Mouse (Mus musculus): ENCODE data around the gene Slc25a29.

Slc25a29 gene

DNA sequence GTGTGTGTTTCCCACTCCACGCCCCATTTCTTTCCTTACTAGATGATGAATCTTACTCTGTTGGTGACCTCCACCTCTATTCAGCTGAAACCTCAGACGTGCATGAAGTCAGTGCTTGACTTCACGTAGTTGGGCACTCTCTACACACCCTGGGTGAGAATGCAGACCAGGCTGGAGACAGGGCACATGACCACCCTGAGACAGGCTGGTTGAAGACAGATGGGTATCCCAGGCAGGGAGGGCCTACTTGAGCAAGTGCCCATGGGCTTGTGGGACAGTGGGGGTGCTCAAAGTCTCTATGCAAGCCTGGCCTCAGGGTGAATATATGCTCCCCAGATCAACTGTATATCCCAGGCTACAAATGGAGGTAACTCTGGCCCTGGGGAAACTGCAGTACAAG, 1.3 kb downstream of the Slc25a29 start:
- no peak for DNase-seq (ENCODE audit: low spot score in 2 of 2)

DNA sequence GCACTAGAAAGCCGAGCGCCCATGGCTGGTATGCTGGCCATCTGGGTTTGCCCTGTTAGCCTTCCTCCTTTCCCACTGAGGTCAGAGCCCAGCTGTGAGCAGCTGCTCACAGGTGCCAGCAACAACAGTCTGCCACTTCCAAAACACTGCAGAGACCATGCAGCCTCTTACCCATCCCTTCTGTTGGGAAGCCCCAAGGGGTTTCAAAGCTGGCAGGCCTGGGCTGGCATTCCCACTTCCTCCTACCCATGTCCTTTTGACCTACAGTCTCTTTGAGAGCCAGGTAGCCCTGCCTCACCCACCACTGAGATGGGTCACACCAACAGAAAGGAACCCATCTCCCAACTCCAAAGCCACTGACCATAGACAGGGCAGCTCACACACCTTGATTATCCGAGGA, 2.3 kb downstream of the Slc25a29 start:
- no peak for DNase-seq (ENCODE audit: low spot score in 2 of 2)

GRCm38 (mm10) chr12:108832851-108833250, 2.8 kb downstream of the Slc25a29 start:
- no peak for DNase-seq (ENCODE audit: low spot score in 2 of 2)

DNA sequence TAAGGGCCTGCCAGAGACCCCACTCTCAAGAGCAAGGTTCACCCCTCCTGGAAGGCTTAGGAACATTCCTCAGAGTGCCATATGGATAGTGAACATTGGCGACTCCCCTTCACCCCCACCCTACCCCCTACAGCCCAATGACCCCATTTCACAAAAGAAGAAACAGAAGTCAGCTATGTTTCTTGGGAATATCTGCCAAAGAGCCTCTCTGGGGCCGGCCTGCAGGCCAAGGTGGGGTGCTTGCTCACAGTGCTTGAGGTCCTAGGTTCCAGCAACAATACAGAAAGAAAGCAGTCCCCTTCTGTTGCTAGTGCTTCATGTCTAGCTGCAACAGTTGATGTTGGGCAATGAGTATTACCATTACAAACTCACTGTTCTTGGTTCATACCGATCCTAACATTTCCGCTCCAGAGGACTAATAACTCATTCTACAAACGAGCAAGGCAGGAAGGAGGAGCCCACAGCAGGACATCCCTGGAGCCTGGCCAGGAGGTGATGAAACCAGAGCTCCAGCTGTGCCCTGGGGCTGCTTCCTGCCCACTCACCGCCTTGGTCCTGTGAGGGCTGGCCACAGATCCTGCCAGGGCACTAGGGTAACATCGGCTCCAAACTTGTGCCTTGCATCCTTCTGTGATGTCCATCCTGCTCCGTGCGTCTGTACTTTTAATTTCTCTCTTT, 3.6 kb downstream of the Slc25a29 start:
- no peak for DNase-seq (ENCODE audit: low spot score in 2 of 2)

- DNase-seq (ENCODE audit: low spot score in 2 of 2), result no peak
Measured at GRCm38 (mm10) chr12:108830358-108830757, 5.3 kb downstream of the Slc25a29 start.

DNA sequence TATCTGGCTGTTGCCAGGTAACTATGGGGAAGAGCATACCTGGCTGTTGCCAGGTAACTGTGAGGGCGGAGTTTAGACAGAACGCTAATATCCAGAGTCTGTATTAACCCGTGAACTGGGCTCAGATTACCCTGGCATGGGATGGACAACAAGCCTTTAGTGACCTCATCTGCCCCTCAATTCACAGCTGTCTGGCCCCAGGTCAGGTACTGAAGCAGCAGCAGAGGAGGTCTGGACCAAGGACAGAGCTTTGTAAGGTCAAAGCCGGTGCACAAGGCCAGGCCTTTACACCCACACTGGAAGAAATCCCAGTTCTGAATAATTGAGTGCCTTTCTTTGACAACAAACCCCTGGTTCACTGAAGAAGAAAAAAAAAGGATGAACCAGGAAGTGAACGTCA, 6.0 kb downstream of the Slc25a29 start:
- no peak for DNase-seq (ENCODE audit: low spot score in 2 of 2)

GRCm38 (mm10) chr12:108827641-108828040, 8.0 kb downstream of the Slc25a29 start:
- DNase-seq (ENCODE audit: low spot score in 2 of 2), result no peak

GRCm38 (mm10) chr12:108826958-108827535, 8.6 kb downstream of the Slc25a29 start:
- DNase-seq (ENCODE audit: low spot score in 2 of 2), result no peak

GRCm38 (mm10) chr12:108826282-108826957, 9.3 kb downstream of the Slc25a29 start:
- no peak for DNase-seq (ENCODE audit: low spot score in 2 of 2)

GRCm38 (mm10) chr12:108825561-108826224, 10.0 kb downstream of the Slc25a29 start:
- no peak for DNase-seq (ENCODE audit: low spot score in 2 of 2)

- no peak for DNase-seq (ENCODE audit: low spot score in 2 of 2)
Measured at GRCm38 (mm10) chr12:108824225-108824874, 11.3 kb downstream of the Slc25a29 start.

GRCm38 (mm10) chr12:108823036-108823435, 12.6 kb downstream of the Slc25a29 start:
- no peak for DNase-seq (ENCODE audit: low spot score in 2 of 2)

DNA sequence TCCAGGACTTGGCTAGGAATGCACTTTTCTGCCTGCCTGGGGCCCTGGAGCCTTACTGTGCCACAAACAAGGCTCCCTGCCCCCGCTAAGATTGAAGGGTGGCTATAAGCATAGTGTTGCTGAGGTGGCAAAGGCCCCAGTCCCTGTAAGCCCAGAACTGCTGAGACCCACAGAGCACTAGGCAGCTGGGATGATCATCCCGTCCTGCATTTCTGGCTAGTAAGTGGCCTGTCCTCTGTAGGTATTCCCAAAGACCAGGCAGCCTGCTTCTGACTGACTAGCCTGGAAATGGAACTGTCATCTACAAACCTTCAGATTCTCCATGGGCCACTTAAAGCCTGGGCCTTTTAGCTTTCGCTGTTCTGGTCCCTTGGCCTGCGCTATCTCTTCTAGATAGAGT, 15.2 kb downstream of the Slc25a29 start:
- DNase-seq (ENCODE audit: low spot score in 2 of 2), result no peak

- DNase-seq (ENCODE audit: low spot score in 2 of 2), result no peak
Measured at GRCm38 (mm10) chr12:108816569-108816968, 19.1 kb downstream of the Slc25a29 start.

GRCm38 (mm10) chr12:108814470-108814869, 21.2 kb downstream of the Slc25a29 start:
- DNase-seq (ENCODE audit: low spot score in 2 of 2), result no peak

DNA sequence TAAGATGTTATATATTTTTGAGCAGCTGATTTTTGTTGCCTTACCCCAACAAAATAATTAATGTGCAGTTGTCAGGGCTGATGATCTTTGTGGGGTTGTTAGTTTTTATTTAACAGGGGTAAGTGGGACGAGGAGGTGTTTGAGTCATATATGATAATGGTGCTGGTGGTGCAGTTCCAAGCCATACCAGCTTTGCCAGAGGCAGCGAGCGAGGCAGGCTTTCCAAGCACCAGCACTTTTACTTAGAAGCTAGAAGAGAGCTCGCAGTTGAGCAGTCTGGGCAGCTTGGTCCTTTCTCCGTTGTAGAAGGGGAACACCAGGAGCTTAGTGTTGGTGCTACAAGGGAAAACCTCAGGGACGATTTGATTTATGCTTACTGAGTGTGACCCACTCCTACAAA, 23.2 kb downstream of the Slc25a29 start:
- DNase-seq (ENCODE audit: low spot score in 2 of 2), result no peak

- DNase-seq (ENCODE audit: low spot score in 2 of 2), result no peak
Measured at GRCm38 (mm10) chr12:108811133-108811532, 24.6 kb downstream of the Slc25a29 start.

DNA sequence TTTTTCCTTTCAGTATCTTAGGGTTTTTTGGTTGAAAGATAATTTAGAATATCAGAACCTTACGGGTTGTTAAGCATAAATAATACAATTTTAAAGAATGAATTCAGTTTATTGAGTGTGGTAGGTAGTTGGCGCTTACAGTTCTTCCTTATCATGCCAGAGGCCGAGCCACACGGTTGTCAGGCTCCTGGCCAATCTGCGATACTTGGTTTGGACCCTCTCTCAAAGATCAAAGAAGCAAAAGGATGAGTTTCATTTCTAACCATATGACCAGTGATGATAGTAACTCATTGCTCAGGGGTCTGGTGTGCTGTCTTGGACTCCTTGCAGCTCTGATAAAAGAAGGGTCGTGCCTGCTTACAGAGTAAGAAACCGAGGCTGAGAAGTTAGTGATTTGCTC, 25.4 kb downstream of the Slc25a29 start:
- no peak for DNase-seq (ENCODE audit: low spot score in 2 of 2)

DNA sequence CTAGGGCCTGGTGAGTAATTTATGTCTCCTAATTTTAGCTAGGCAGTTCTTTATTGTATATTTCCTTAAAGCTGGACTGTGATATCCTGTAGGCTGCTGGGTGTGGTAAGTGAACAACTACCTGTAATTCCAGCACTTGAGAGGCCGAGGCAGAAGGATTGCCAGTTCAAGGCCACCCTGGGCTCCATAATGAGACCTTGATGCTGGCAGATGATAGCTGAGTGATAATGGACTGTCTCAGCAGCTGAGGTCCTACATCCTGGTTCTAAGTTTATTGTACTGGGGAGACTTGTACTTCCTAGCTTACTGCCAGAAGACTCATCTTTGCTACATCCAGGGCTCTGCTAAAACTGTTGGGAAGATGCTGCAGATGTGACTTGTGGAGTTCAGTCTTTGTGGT, 25.9 kb downstream of the Slc25a29 start:
- no peak for DNase-seq (ENCODE audit: low spot score in 2 of 2)

DNA sequence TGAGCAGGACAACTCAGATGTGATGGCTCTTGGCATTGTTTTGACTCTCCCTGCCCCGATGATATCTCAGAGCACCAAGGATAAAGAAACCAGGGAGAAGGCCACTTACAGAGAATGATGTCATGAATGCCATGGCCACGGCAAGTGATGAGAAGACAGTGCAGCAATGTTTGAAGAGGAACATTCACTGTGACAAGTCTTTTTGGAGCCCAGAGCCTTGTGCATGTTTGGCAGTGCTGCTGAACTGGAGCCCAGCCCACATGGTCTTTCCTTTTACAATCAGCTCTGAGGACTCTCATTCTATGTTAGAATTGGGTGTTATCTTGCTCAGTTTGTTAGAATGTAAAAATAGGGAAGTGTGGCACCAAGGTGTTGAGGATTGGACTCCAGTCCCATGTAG, 27.2 kb downstream of the Slc25a29 start:
- DNase-seq (ENCODE audit: low spot score in 2 of 2), result no peak

DNA sequence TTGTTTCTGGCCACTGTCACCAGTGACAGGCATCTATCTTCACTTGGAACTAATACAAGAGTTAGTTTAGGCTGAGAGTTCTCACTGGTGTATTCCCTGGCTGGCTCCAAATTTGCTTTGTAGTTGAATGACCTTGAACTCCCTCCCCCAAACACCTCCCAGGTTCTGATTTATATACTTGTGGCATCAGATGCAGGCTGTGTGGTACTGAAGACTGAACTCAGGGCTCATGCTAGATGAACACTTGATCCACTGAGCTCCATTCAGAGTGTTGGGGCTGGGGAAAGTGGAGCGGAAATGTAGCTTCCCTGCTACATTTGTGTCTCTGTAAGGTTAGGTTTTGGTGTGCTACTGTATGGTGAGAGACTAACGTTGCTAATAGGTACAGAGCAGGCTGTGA, 31.3 kb downstream of the Slc25a29 start:
- DNase-seq (ENCODE audit: low spot score in 2 of 2), result no peak

- DNase-seq (ENCODE audit: low spot score in 2 of 2), result no peak
Measured at GRCm38 (mm10) chr12:108801613-108802012, 34.1 kb downstream of the Slc25a29 start.

All from frontal cortex, postnatal 14 days (tissue).